1 mouse cellular context compared by ENCODE assay signal in genomic region chr11:120824787-120825288, GRCm38 (mm10).
TF ChIP-seq lines count a peak whose summit lies in the region.

No protein-coding gene starts in this region.

TF ChIP-seq in MEL, 35 proteins besides CTCF, POLR2A, EP300 and RAD21 (continued from another document):
- TF ChIP-seq MAZ (IDR thresholded peaks at IDR 0.05; ENCODE audit: low read depth, low read length), result peak; percentile 33; the same call in 1 of the 2 replicates
- TF ChIP-seq SMC3 (IDR thresholded peaks at IDR 0.05; ENCODE audit: low read depth, low read length), result no peak
- TF ChIP-seq ELF1 (IDR thresholded peaks at IDR 0.05; ENCODE audit: low read depth, low read length), result 0 out of 2 replicates have a peak, but pooled peaks have one; percentile 9
- TF ChIP-seq ETS1 (IDR thresholded peaks at IDR 0.05; ENCODE audit: low read depth, low read length), result 0 out of 2 replicates have a peak, but pooled peaks have one; percentile 13
- no peak for TF ChIP-seq ZMIZ1 (IDR thresholded peaks at IDR 0.05; ENCODE audit: low read depth, low read length)
